Mouse (Mus musculus): ENCODE data around the gene Fam89a. TPM values are rescaled to one million over a fixed set of nuclear protein-coding genes. Genes with fewer than 3 reads are reported as not detected.

Fam89a gene
- total RNA-seq, 1 experiment from 2014 or later: 0.95 TPM

DNA sequence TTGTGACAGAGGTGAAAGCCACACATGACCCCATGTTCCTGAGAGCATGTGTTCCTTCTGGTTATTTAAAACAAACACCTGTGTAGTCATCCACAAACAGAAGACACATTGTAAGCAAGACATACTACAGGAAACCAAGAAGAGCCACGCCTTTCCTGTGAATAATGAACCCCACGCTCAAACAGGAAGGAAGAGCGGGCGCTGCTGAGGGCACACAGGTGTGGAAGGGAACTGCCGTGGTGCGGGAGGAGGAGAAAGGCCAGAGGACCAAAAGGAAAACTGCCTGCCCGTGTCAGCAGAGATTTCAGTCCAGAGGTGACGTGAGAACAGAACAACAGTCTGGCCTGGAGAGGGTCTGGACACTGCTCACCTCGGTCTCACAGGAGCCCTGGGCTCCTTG lies 50.6 kb downstream of the Fam89a start:
- ATAC-seq (replicated peaks; ENCODE audit: insufficient number of reproducible peaks, low FRiP score, low TSS enrichment, poor library complexity, severe bottlenecking): peak; percentile 39; the same call in 1 of the 2 replicates

DNA sequence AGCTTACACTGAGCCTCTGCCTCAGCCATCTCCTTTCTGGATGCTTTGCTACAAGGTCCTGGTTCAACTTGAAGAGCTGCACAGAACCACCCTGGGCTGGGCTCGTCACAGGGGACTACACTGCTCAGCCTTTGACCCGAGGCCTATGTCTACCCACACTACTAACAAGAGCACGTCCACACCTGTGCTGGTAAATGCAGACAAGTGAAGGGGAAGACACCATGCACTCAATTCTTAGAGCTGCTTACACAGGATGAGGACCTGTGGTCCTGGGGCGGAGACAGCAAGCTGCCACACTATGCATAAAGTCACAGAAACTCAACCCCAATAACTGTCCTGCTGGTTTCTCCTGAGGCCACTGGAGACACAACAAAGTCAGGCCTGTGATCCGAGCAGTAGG lies 51.4 kb downstream of the Fam89a start:
- ATAC-seq (replicated peaks; ENCODE audit: insufficient number of reproducible peaks, low FRiP score, low TSS enrichment, poor library complexity, severe bottlenecking): no peak

DNA sequence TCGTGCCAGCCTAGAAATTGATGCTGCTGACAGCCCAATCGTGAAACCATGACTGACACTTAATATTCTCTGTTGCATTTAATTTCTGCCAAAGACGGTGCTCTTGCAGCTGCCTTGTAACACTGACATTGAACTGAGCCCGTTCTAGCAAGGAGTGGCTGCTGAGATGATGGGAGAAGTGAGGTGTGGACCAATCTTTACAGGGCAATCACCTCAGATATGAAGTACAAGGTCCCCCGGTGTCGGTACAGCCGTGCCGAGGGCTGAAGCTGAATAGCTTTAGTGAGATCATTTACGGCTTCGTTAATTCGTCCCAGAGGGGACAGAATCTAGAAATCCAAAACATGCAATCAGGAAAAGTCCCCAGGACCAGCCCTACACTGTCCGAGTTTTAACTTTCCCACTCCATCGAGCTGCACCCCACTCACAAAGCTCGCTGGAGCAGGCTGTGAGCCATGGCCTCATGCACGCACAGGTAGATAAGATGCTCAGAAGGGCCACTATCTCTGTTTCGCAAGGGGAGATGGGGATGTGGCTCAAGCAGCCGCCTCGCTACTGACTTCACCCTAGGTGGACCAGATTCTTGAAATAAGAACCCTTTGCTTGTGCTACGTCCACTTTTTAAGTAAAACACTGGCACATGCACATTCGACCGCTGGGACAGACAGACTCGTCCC lies 56.1 kb downstream of the Fam89a start:
- no peak for ATAC-seq (replicated peaks; ENCODE audit: insufficient number of reproducible peaks, low FRiP score, low TSS enrichment, poor library complexity, severe bottlenecking)

DNA sequence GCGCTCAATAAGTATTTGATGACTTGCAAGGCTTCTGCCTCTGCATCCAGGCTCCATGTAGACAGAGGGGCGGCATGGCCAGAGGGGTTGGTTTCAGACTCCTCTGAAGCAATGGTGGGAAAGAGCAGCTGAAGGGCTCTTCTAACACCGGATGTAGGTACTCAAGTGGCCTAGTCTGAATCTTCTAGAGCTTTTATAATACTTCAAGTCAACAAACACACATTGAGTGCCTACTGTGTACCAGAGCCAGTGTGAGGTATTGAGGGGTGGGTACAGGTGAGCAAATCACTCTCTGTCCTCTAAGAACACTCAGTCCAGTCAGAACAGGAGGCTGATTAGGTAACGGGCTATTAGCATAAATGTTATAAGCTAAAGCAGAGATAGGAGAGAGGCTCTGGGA lies 59.9 kb downstream of the Fam89a start:
- no peak for ATAC-seq (replicated peaks; ENCODE audit: insufficient number of reproducible peaks, low FRiP score, low TSS enrichment, poor library complexity, severe bottlenecking)

Other genes starting within 250 kb of the Fam89a start
- 15.1 to 29.5 TPM (median 22.8 TPM) in 3 replicates for gene Cog2, start 231.1 kb downstream of the Fam89a start, total RNA-seq (2017)
- not detected in 3 replicates for gene Agt, start 182.1 kb downstream of the Fam89a start, total RNA-seq (2017)
- gene Capn9, start 175.7 kb downstream of the Fam89a start, total RNA-seq (2017): not detected in 3 replicates
- gene 2310022B05Rik, start 88.5 kb downstream of the Fam89a start, total RNA-seq (2017): 1.1 to 3.5 TPM (median 3.2 TPM) in 3 replicates
- 14.5 to 74.3 TPM (median 26.1 TPM) in 3 replicates for gene Ttc13, start 29.8 kb downstream of the Fam89a start, total RNA-seq (2017)
- 1.0 to 2.9 TPM in 2 of 3 replicates, not detected in the other for gene Arv1, start 29.7 kb downstream of the Fam89a start, total RNA-seq (2017)
- gene Trim67, start 41.3 kb upstream of the Fam89a start, total RNA-seq (2017): not detected in 3 replicates
- 37.0 to 58.8 TPM (median 41.2 TPM) in 3 replicates for gene Gnpat, start 111.2 kb upstream of the Fam89a start, total RNA-seq (2017)
- gene 2810004N23Rik, start 111.3 kb upstream of the Fam89a start, total RNA-seq (2017): 26.0 to 39.2 TPM (median 27.4 TPM) in 3 replicates
- 12.3 to 19.4 TPM (median 13.2 TPM) in 3 replicates for gene Exoc8, start 145.9 kb upstream of the Fam89a start, total RNA-seq (2017)
- gene Sprtn, start 146.1 kb upstream of the Fam89a start, total RNA-seq (2017): 15.5 to 26.7 TPM (median 22.1 TPM) in 3 replicates
- gene Egln1, start 197.5 kb upstream of the Fam89a start, total RNA-seq (2017): 24.4 to 26.1 TPM (median 24.5 TPM) in 3 replicates